Mouse (Mus musculus) activated CD4-positive, CD25-positive, alpha-beta regulatory T cell, adult 4 months (primary cell): Measurements from ENCODE around the gene Senp6. TPM values are rescaled to one million over a fixed set of nuclear protein-coding genes. Genes with fewer than 3 reads are reported as not detected.

Source experiments
- ATAC-seq: one replicate; pipeline ENCODE4 v1.8.0; 2017
- polyA plus RNA-seq, 2 experiments: library from polyadenylated mRNA; unstranded; fragments of 100-300 nt; shearing (Covaris generic); gene quantifications; one replicate each; pipeline ENCODE4 v1.2.1; 2017

Senp6 gene
- polyA plus RNA-seq, 2 experiments from 2014 or later: 57.9 to 62.8 TPM

DNA sequence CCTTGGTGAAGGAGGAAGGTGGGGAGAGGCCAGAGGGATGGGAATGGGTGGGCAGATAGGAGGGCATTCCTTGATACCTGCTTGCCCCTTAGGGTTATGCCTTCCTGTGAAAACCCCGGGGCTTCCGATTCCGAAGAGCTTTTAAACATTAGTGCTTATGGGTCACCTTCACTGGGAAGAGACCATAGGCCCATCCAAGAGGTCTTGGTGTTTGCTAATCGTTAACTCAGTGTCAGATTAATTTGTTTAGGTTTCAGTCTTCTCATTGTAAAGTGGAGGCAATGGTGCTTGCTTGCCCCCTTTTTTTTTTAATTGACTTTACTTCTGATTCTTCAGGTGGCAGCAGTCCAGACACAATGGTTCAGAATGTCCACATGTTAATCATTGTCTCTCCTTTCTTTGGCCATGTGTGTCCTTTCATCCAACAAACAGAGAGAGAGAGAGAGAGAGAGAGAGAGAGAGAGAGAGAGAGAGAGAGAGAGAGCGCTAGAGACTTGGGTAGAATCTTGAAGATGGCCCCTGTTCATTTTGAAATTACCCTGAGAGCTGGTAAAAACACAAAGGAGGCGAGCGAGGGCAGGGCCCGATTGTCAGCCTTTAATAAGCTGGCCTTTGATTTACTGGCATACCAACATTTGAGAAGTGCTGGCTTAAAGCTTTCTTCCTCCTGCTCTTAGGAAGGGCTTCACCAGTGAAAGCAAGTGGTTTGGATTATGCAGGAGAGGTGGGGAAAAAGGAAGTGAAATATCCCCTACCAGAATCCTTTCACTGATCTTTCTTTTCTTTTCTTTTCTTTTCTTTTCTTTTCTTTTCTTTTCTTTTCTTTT, 105.9 kb downstream of the Senp6 start:
- no peak for ATAC-seq

DNA sequence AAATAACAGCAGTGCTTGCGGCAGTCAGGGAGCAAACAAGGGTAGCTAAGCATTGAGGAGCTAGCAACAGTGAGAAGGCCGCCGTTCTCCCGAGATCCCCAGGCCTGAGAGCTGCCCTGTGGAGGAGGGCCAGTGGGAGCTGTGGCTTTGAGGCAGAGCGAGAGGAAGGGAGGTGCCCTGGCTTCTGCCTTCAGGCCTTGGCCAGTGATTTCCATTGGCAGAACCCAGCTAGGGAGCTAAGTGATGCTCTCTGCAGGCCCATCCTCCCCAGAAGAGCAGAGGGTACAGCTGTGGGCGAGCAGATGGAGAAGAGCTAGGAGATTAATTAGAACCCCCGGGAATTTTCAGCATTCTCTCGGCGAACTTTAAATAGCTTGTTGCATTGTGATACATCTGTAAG, 106.9 kb downstream of the Senp6 start:
- ATAC-seq: no peak

DNA sequence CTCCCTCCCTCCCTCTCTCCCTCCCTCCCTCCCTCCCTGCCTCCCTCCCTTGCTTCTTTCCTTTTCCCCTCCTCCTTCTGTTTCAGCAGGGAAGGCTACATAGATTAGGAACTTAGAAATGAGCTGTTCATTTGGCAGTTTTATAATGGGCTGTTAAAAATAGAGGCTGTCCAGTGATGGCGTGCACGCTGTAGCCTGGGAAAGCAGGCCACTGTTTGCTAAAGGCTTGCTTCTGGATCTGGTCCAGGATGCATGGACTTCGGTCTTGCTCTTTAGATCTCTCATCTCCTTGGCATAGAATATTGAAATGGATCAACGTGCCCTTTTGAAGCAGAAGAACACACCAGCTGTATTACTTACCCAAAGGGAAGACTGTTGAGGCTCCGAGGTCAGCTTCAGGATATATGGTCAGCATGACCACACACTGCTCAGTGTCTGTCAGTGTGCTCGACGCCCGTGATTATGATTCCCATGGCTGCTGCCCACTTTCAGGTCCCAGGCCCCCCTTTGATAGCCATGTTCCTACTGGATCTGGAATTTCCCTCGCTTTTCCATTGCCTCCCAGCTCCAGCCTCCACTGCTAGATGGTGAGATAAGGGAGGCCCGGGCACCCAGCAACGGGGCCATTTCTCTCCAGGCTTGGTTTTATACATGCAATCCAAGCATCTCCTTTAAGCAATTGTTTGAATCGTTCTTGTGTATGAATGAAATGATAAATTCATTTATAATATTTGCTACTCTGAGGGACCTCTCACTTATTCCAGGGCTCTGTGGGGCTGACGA, 110.2 kb downstream of the Senp6 start:
- no peak for ATAC-seq

DNA sequence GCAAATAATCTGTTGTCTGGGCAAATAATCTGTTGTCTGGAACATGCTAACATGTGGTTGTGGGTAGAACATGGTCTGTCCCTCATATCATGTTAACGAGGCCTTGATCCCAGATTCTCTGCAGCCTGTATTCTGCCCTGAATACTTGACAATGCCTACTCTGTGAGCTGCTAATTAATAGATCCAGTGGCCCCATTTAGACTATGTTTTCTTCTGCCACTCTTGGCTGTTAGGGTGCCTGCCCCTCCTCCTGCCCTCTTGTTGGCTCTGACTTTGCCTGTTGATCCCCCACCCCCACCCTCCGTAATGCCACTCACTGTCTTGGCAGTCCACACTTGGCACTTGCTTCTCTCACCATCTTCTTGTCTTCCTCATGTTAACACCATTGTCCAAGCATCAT, 112.0 kb downstream of the Senp6 start:
- no peak for ATAC-seq

DNA sequence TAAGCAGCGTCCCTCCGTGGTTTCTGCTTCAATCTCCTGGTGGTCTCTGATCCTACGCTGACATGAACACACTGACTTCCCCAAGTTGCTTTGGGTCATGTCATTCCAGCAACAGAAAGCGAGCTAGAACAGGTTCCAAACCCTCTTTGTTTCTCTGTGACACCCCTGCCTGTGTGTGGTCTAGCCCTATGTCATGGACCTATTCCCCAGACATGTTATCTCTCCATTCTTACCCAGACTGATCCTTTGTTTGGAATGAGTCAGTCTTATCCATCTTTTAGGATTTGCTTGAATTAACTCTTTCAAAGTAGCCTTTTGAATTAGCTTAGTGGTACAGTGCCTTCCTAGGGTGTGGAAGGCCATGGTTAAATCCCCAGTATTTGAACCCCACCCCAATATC, 113.0 kb downstream of the Senp6 start:
- ATAC-seq: no peak

DNA sequence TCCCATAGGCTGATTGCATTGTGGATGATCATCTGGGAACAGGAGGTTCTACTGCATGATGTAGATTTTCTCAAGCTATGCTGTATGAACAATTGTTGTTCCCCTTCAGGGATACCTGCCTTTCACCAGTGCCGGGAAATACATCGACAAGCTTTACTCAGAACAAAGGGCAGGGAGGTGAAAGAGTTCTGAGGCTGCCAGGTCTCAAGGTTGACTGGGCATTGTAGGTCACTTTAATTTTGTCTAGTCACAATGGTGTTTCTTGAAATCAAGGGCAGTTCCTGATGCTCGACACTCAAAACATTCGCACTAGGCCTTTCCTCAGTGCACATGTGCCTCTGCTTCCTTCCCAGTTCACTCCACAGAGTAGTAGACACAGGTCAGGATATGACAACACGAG, 114.1 kb downstream of the Senp6 start:
- no peak for ATAC-seq

GRCm38 (mm10) chr9:80181692-80182091, 115.0 kb downstream of the Senp6 start:
- no peak for ATAC-seq

DNA sequence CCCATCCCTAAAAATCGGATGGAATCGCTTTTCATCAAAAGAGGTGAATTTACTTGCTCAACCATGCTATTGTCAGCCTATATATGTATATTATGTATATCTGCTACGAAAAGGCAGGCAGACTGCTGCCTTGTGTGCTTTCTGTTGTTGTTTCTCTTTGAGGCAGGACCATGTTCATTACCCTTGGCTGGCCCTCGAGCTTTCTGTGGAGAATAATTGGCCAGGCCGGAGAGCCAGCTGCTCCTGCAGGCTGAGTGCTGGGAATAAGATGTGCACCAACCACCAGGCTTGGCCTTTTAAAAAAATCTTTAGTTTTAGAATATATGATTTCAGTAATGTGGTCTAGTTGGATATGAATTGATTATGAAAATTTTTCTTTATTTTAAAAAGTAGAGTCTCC, 117.4 kb downstream of the Senp6 start:
- ATAC-seq: no peak

GRCm38 (mm10) chr9:80185737-80186136, 119.0 kb downstream of the Senp6 start:
- ATAC-seq: no peak

DNA sequence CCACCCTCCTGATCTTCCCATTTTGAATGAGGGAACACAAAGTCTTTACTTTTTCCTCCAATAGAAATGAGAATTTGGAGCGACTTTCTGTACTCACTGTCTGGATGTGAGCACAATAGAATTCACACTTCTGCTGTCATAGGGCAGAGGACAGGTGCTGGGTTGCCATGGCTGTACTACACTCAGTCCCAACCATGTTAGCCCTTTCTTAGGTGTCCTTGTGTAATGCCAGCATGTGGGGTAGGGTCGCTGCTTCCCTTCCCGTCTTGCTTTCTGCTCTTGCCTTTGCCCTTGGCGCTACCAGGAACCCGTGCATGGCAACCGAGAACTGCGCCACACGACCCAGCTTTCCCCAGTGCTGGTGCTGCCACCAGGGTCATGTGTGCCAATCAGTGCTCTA, 120.0 kb downstream of the Senp6 start:
- no peak for ATAC-seq

DNA sequence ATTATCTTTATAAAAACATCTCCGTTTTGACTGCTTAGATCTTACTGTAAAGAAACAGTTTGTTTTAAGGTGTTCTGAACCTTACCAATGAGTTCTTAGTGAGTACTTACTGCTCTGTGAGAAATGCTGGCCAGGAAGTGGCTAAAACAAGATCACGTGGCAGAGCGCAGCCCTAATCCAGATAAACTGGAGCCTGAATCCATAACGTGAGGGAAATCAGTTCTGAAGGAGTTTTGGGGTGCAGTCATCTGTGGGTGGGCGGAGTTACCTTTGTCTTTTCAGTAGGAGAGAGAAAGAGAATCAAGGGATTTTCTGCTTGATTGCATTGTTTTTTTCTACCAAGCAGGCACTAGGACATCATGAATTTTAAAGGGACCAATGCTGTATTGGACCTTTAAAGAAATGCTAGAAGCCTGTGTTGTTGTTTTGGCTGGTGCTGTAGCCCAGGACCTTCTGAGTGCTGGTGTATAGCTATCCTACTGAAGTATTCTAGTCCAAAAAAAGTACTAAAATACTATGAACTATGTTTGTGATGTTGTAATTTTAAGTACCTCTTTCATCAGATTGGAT, 121.7 kb downstream of the Senp6 start:
- ATAC-seq: no peak

GRCm38 (mm10) chr9:80191240-80191639, 124.5 kb downstream of the Senp6 start:
- no peak for ATAC-seq

- no peak for ATAC-seq
Observed at GRCm38 (mm10) chr9:80192324-80192723, 125.6 kb downstream of the Senp6 start.

DNA sequence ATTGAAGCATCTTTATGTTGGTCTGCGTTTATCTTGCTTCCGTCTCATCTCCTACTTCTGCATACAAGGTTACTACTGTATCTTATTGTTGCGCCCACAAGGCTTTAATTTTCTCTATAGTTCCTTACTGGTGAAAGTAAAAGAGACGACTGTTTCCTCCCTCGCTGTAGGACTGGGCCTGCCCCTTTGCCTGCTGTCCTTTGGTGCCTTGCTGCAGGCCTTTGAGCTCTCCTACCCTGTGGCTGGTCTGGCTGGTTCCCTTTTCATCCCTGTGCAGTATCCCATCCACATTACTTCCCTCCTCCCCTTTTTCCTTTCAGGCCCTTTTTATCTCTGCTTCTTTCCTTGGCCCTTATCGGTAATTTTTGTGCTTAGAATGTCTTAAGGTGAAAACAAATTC, 127.7 kb downstream of the Senp6 start:
- no peak for ATAC-seq

Other genes starting within 250 kb of the Senp6 start
- 1 to 10 TPM in 1 of 2 experiments, under 1 TPM in 1; 0.40 to 2.0 TPM for gene Filip1, start 54.1 kb upstream of the Senp6 start, polyA plus RNA-seq
- gene Myo6, start 98.1 kb downstream of the Senp6 start, polyA plus RNA-seq: 10 to 100 TPM; 24.1 to 31.3 TPM